Mouse (Mus musculus): ENCODE results near the gene Six1. TPM values are rescaled to one million over a fixed set of nuclear protein-coding genes. Genes with fewer than 3 reads are reported as not detected.
A peak's percentile ranks its signal among the peaks of the same experiment; 100 is the strongest.

Six1 gene
- polyA plus RNA-seq, 1 experiment from 2014 or later, result 0.55 TPM

DNA sequence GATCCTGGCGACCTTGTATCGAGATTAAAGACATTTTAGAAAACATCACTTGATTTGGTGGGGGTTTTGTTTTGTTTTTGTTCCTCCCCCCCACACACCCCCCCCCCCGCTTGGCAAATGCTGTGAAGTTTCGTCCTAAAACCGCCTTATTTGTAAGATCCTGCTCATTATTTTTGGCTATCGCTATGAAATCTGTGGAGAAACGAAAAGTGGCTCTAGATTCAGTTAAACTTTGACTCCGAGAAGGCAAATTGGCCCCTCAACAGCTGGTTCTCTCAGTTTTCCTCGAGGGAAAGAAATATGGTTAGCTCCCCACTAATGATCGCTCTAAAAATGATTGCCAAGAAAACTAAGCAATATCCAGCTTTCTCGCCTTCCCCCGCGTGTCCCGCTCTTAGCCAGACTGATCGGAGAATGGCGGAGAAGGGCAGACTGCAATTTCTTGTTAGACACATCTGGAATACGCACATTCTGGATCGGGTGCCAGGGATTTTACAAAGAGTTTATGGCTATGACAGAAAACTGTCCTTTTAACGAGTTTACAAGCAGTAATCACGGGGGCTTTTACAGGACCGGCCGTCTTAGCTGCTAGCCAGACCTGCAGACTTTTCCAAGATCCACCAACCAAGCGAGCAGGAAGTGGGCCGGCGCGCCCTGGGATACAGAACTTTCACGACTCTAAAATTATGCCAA is 13.0 kb downstream of the Six1 start:
- no peak for ATAC-seq (ENCODE audit: low read depth)

DNA sequence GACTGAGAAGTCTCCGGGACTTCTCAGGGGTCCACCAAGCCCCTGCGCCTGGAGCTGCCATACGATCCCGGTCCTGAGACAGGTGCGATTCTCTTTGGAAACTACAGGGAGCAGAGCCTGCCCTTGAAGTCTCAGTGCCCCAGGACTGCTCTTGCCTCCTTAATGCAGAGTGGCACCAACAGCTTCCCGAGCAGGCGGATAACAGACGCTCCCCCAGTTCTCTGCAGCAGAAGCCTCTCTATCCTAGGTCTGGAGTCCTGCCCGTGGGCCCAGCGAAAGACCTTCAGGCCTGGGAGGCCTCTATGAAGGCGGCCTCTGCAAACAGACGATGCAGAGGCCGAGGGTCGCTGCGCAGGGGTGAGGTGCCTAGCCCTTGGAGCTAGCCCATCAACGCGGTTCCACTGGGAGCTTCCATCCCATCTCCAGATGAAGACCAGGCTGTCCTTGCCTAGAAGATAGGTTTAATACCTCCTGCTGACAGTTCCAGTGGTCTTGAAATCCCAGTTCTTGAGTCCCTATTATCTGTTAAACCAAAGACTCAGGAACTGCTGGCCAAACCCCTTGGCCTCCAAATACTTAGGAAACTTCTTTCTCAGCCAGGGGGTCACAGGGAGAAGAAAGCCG is 13.6 kb downstream of the Six1 start:
- 3% methylated on average over 18 of the region's 18 CpGs for WGBS (ENCODE audit: insufficient replicate concordance)
- peaks cover 7% of the 10 kb centered on the region for H3K4me1 ChIP-seq (replicated peaks)
- H3K4me3 ChIP-seq (replicated peaks), result no peak overlapping the region

More for the DNA sequence above, 13.0 kb downstream of the Six1 start:
- Histone ChIP-seq H3K9ac (no peak overlapping the region), H3K4me3 (replicated peaks) (no peak overlapping the region), H3K27me3 (peaks cover 96% of the 10 kb centered on the region), H3K9me3 (replicated peaks) (no peaks in the 10 kb centered on the region), H3K4me1 (replicated peaks) (peaks cover 13% of the 10 kb centered on the region), H3K4me2 (no peak overlapping the region), H3K36me3 (no peaks in the 10 kb centered on the region), H3K27ac (no peak overlapping the region)
- 2% methylated on average over 27 of the region's 27 CpGs for WGBS (ENCODE audit: insufficient replicate concordance)
- no peak for DNase-seq

GRCm38 (mm10) chr12:73038992-73039938 is 14.4 kb downstream of the Six1 start:
- Histone ChIP-seq H3K27ac (no peak overlapping the region), H3K4me2 (no peak overlapping the region), H3K27me3 (peaks cover 96% of the 10 kb centered on the region), H3K9me3 (replicated peaks) (no peaks in the 10 kb centered on the region), H3K9ac (no peak overlapping the region), H3K36me3 (no peaks in the 10 kb centered on the region), H3K4me1 (replicated peaks) (no peaks in the 10 kb centered on the region), H3K4me3 (replicated peaks) (no peak overlapping the region)
- no peak for DNase-seq
- WGBS (ENCODE audit: insufficient replicate concordance), result 2% methylated on average over 41 of the region's 41 CpGs
- no peak for ATAC-seq (ENCODE audit: low read depth)

More for the DNA sequence above, 13.6 kb downstream of the Six1 start:
- Histone ChIP-seq H3K9ac (no peak overlapping the region), H3K36me3 (no peaks in the 10 kb centered on the region), H3K9me3 (replicated peaks) (no peaks in the 10 kb centered on the region), H3K4me2 (no peak overlapping the region), H3K27ac (no peak overlapping the region), H3K27me3 (peaks cover 96% of the 10 kb centered on the region)
- ATAC-seq (ENCODE audit: low read depth) (no peak), DNase-seq (no peak)

GRCm38 (mm10) chr12:73038441-73038991 is 15.2 kb downstream of the Six1 start:
- no peak overlapping the region for H3K27ac ChIP-seq
- no peak for ATAC-seq (ENCODE audit: low read depth)
- H3K4me1 ChIP-seq (replicated peaks), result no peaks in the 10 kb centered on the region
- 4% methylated on average over 12 of the region's 12 CpGs for WGBS (ENCODE audit: insufficient replicate concordance)
- H3K4me3 ChIP-seq (replicated peaks), result no peak overlapping the region
- no peak overlapping the region for H3K9ac ChIP-seq
- DNase-seq, result no peak
- H3K27me3 ChIP-seq, result peaks cover 95% of the 10 kb centered on the region
- no peaks in the 10 kb centered on the region for H3K36me3 ChIP-seq
- H3K4me2 ChIP-seq, result no peak overlapping the region
- no peaks in the 10 kb centered on the region for H3K9me3 ChIP-seq (replicated peaks)

DNA sequence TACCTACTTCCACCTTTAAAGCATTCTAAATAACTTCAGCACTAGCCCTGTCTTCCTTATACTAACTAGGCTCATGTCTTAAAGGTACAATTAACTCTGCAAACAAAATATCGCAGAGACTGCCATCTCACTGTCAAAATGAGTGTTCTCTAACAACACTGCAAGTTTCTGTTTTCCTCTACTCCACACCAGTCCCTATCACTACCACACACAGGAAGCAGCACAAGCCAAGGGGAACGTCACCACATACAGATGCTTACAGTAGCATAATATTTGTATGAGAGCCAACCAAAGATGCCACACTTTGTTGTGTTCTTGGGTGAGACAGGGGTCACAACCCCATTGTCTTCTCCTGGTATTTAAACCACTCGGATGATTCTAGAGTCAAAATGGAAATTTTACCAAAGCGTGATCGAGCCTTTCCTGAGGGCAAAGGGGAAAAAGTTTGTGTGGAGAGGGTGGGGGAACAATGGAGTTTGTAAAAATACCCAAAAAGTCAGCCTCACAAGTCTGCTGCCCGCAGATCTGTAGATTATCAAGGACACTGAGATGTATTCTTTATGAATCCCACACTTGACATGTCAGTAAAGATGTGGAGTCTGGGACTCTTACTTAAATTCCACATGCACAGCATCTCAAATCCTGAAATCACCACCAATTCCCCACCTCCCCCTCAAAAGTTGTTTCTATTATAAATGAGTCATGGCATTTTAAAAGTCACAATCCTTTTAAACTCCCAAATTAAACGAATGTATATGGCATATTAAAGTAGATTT is 16.1 kb downstream of the Six1 start:
- no peak overlapping the region for H3K4me2 ChIP-seq
- no peaks in the 10 kb centered on the region for H3K36me3 ChIP-seq
- peaks cover 94% of the 10 kb centered on the region for H3K27me3 ChIP-seq
- H3K9me3 ChIP-seq (replicated peaks), result no peaks in the 10 kb centered on the region
- H3K27ac ChIP-seq, result no peak overlapping the region
- no peak overlapping the region for H3K4me3 ChIP-seq (replicated peaks)
- WGBS (ENCODE audit: insufficient replicate concordance), result 9% methylated on average over 7 of the region's 7 CpGs
- DNase-seq (no peak), ATAC-seq (ENCODE audit: low read depth) (no peak)
- no peaks in the 10 kb centered on the region for H3K4me1 ChIP-seq (replicated peaks)
- H3K9ac ChIP-seq, result no peak overlapping the region

DNA sequence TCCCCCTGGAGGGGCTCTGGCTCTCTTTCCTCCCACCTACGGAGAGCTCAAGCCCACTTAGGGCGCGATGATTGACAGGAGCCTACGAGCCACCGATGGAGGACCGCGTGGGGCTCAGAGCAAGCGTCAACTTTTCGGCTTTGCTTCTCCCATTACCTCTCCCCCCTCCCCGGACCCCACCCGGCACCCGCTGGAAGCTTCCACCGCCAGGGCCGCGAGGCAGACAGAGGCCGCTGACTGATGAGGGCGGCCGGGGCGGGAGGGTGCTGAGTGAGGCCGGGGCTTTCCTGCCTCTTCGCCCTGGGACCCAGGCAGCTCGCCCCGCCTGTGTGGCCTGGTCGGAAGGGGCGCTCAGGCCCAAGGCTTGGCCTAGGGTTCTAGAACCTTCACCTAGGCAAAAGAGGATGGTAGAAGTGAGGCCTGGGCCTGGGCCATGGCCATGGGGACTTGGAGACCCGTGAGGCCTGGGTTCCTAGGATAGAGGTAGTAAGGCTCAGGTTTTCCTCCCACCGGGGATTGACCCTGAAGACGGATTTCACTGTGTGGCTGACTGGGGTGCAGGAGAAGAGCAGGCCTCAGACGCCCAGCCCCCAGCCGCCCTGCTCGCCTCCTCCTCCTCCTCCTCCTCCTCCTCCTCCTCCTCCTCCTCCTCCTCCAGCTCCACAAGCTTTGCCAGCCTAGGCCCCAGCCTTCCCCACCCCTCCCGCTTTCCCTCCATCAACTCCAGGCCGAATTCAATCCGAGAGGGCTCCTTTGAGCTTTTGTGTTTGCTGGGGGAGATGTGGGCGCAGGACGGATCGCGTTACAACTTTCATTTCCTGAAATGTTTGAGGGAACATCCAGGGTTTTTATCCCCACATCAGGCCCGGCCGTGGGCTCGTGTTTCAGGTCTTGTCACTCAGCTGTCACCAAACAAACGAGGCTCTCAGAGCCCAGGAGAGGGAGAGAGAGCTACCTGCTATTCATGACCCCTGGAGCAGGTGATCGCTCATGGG is 18.5 kb downstream of the Six1 start:
- H3K27ac ChIP-seq, result no peak overlapping the region
- H3K4me1 ChIP-seq (replicated peaks), result no peaks in the 10 kb centered on the region
- H3K9me3 ChIP-seq (replicated peaks), result no peaks in the 10 kb centered on the region
- H3K36me3 ChIP-seq, result no peaks in the 10 kb centered on the region
- H3K27me3 ChIP-seq, result peaks cover 76% of the 10 kb centered on the region
- no peak overlapping the region for H3K4me2 ChIP-seq
- ATAC-seq (ENCODE audit: low read depth), result no peak
- no peak overlapping the region for H3K9ac ChIP-seq
- 4% methylated on average over 38 of the region's 43 CpGs for WGBS (ENCODE audit: insufficient replicate concordance)
- no peak overlapping the region for H3K4me3 ChIP-seq (replicated peaks)
- DNase-seq, result no peak

DNA sequence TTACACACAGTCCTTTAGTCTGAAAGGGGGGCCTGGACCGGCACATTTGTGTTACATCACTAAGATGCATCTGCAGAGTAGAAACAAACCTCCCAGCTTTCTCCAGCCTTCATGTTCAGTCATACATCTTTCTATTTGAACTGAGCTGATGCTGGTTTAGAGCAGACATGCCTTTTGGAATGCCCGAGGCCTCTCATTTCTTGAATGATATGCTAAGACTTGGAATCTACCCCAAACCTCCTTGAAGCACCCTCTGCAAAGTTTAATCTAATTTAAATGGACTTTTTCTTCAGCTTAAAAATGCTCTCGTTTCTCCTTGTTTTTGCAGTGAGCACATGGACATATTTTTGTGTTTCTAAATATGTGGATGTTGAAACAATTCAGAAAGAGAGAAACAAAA is 21.0 kb downstream of the Six1 start:
- Histone ChIP-seq H3K4me1 (replicated peaks) (no peaks in the 10 kb centered on the region), H3K27ac (no peak overlapping the region), H3K4me2 (no peak overlapping the region), H3K9ac (no peak overlapping the region), H3K4me3 (replicated peaks) (no peak overlapping the region), H3K27me3 (peaks cover 50% of the 10 kb centered on the region), H3K36me3 (no peaks in the 10 kb centered on the region), H3K9me3 (replicated peaks) (no peaks in the 10 kb centered on the region)
- DNase-seq (no peak), ATAC-seq (ENCODE audit: low read depth) (no peak)
- WGBS (ENCODE audit: insufficient replicate concordance), result 44% methylated on average over 3 of the region's 3 CpGs

DNA sequence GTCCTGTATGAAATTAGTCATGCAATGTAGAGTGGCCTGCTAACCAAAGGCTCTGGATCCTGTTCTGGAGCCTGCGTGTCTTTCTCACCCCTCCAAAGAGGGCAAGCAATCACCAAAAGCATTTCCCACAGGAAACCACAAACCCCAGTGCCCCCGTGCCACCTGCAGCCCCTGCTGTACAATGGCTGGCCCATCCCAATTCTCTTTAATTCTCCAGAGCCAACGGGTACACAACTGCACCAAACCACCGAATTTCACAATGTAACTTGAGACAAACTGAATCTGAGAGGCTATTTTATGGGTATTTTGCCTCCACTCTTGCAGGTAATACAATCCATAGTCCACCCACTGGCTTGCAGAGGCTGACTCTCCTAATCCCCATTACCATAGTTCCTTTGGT is 22.4 kb downstream of the Six1 start:
- Histone ChIP-seq H3K4me3 (replicated peaks) (no peak overlapping the region), H3K9ac (no peak overlapping the region), H3K4me2 (no peak overlapping the region), H3K4me1 (replicated peaks) (no peaks in the 10 kb centered on the region), H3K27me3 (peaks cover 40% of the 10 kb centered on the region), H3K9me3 (replicated peaks) (no peaks in the 10 kb centered on the region), H3K27ac (no peak overlapping the region), H3K36me3 (no peaks in the 10 kb centered on the region)
- WGBS (ENCODE audit: insufficient replicate concordance), result 17% methylated on average over 4 of the region's 4 CpGs
- ATAC-seq (ENCODE audit: low read depth), result no peak
- no peak for DNase-seq

GRCm38 (mm10) chr12:73025490-73025889 is 28.2 kb downstream of the Six1 start:
- no peak overlapping the region for H3K4me2 ChIP-seq
- H3K4me1 ChIP-seq (replicated peaks), result no peaks in the 10 kb centered on the region
- H3K9me3 ChIP-seq (replicated peaks), result no peaks in the 10 kb centered on the region
- no peaks in the 10 kb centered on the region for H3K27me3 ChIP-seq
- ATAC-seq (ENCODE audit: low read depth), result no peak
- no peaks in the 10 kb centered on the region for H3K36me3 ChIP-seq
- WGBS (ENCODE audit: insufficient replicate concordance), result 64% methylated on average over 8 of the region's 8 CpGs
- no peak overlapping the region for H3K9ac ChIP-seq
- no peak overlapping the region for H3K27ac ChIP-seq
- DNase-seq, result no peak
- no peak overlapping the region for H3K4me3 ChIP-seq (replicated peaks)

GRCm38 (mm10) chr12:73020941-73021340 is 32.7 kb downstream of the Six1 start:
- no peaks in the 10 kb centered on the region for H3K27me3 ChIP-seq
- 9% methylated on average over 4 of the region's 4 CpGs for WGBS (ENCODE audit: insufficient replicate concordance)
- no peak overlapping the region for H3K9ac ChIP-seq
- ATAC-seq (ENCODE audit: low read depth) (no peak), DNase-seq (peak; percentile 33)
- no peaks in the 10 kb centered on the region for H3K36me3 ChIP-seq
- H3K9me3 ChIP-seq (replicated peaks), result no peaks in the 10 kb centered on the region
- no peak overlapping the region for H3K27ac ChIP-seq
- no peaks in the 10 kb centered on the region for H3K4me1 ChIP-seq (replicated peaks)
- H3K4me3 ChIP-seq (replicated peaks), result no peak overlapping the region
- no peak overlapping the region for H3K4me2 ChIP-seq

All from liver, embryonic 13.5 days (tissue).